Mouse (Mus musculus) gastrocnemius, postnatal 14 days (tissue): Measurements from ENCODE around the gene Rab20. TPM values are rescaled to one million over a fixed set of nuclear protein-coding genes. Genes with fewer than 3 reads are reported as not detected.
"Not testable (repeated sequence)": the region's sequence is repeated elsewhere in the genome, so short reads cannot be mapped to it uniquely, and the experiment has no call there.

Experiments used
- DNase-seq: peaks from one replicate; pipeline ENCODE4 v3.0.0; 2021; ENCODE audit warnings: mixed read lengths
- intact Hi-C: fragments of 180-260 bp; cut with DNase I; formaldehyde crosslinking; loops from one replicate; pipeline ENCODE4 v1.15.1; 2025; ENCODE audit warnings: low total_unique reads
- total RNA-seq, 2 experiments: library from RNA; stranded (reverse); gene quantifications; 2 replicates each; pipeline ENCODE4 v1.2.3; 2021

Rab20 gene
- total RNA-seq, 2 experiments from 2014 or later: 0.53 to 0.69 TPM

DNA sequence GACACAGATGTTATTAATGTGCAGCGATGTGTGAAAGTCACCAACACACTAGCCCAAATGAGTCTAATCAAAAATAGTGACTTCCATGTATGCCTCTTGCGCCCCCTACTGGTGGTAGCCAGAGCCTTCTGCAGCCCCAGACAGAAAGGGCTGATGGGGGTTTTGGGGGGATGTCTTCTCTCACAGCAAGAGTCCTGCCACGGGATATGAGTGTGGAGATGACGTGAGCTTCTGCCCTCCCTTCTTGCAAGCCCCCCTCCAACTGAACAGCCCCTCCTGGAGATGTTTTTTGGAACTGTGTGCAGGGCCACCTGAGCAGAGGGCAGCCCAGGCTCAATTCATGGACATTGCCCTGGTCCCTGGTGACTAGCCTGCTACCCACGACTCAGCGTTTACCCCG lies 7.6 kb upstream of the Rab20 start:
- intact Hi-C loops: loop anchor here (5.0 to 10.0 kb wide), 3 partner anchors 34 to 241 kb away; no protein-coding TSS in a partner anchor
- peak; percentile 70 for DNase-seq

GRCm38 (mm10) chr8:11482537-11482936 lies 4.0 kb upstream of the Rab20 start:
- DNase-seq: no peak
- intact Hi-C loops: loop anchor here (10.0 kb wide), 2 partner anchors 58 to 238 kb away; no protein-coding TSS in a partner anchor

- no peak for DNase-seq
- intact Hi-C loops: loop anchor here (10.0 kb wide), 2 partner anchors 57 to 237 kb away; no protein-coding TSS in a partner anchor
Measured at GRCm38 (mm10) chr8:11481876-11482275, 3.4 kb upstream of the Rab20 start.

DNA sequence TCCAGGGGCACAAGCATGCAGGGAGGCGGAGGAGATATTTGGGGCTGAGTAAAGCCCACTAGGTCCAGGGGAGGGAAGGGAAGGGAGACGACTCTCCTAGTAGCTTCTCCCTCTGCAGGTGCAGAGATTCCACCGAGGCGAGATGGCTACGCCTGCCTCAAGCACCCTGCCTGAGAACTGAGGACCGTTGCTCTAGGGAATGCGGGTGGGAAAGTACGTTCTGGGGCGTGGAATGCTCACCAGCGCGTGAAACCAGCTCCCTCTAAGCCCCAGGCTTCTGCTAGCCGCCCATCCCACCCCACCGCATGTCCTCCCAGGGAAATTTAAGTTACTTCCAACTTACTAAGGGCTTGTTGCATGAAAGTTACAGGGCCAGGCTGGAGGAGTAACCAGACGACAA lies 1.1 kb upstream of the Rab20 start:
- intact Hi-C loops: no loop called here
- DNase-seq: no peak

DNA sequence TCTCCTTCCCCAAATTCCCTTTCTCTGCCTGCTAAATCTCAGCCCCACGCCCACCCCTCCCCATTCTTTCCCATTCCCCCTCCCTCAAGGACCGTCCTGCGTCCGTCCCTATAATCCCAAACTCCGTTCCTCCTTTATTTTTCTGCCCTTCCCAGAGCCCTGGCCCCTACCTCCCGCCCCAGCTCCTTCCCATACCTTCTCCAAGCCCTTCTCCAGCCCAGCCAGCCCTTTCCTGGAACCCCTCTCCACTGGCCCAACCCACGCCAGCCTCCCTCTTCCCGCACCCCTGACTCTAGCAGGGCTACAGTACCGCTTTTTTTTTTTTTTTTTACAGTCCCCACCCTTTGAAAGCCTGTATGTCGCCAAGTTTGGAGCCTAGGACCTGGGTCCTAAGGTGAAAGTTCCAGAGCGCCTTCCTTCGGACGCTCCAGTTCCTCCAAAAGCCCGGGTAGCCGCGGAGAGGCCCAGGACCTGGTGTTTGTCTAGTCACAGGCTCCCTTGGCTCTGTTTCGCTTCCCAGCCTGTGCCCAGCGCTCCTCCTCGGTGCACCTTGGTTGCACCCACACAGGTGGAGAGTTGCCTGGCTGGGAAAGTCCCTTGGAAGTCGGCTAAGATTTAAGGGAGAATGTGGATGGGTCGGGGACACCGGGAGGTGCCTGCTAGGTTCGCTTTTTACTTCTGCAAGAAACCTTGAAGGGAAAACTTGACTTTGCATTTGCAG lies 457 bp upstream of the Rab20 start:
- no peak for DNase-seq
- intact Hi-C loops: no loop called here

DNA sequence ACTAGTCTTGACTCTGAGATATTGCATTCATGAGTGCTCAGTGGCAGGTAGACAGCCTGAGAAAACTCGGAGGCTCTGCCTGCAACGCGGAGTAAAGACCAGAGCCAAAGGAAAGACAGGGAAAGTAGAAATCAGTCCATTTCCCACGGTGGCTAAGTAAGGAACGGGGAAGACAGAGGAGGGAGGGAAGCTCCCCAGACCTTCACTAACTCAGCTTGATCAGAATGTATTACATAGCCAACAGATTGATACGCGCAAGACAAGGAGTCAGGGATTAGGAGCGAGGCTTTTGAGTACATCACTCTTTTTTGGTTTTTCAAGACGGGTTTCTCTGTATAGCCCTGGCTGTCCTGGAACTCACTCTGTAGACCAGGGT lies 1.3 kb downstream of the Rab20 start:
- intact Hi-C loops: no loop called here

DNA sequence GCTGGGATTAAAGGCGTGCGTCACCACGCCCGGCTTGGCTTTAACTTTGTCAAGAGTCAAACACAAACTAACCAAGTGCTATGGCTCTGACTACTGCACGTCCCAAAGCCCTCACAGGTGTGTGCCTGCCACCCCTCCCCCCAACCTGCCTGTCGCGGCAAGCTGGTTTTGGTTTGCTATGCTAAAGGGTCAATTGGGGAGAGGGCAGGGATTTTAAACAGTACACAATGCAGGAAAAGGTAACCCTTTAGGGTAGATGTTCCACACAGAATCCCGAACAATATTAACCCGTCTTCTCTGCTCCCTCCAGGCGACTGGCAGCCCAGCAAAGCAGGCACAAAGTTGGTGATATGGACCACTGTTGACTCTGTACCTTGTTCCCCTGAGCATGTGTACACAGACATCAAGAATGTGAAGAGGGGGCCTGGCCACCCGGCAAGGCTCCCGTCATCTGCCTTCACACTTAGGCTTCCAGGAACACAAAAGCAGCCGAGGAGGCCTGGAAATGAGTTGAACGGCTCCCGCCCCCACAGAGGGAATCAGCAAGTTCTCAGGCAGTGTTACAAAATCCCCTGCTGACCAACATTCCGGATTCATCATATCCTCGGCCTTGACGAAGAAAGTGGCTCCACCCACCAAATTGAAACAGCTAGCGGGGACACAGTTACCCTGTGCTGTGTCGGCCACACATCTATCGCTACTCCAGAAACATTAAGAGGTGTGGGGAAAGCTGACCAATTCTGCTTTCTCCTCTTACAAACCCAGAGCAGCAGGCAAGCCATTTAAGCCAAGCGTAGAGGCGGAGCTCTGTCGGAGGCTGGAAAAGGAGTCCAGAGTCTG lies 2.0 kb downstream of the Rab20 start:
- intact Hi-C loops: no loop called here
- DNase-seq: peak; percentile 45

More for the DNA sequence above, 1.3 kb downstream of the Rab20 start:
- no peak for DNase-seq

DNA sequence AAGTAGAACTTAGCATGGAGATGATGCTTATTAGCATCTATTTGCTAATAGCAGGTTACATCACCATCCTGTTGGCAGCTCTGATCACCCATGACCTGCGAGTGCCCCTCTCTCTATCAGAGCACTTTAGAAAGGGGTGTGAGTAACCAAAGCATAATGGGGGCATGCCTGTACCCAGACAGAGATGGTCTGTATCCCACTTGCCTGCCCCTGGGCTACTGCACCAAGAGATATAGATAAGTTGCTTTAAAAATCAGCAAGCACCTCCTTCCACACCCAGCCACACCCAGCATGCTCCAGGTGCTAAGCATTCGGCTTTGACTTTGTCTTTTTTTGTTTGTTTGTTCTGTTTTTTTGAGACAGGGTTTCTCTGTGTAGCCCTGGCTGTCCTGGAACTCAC lies 2.6 kb downstream of the Rab20 start:
- intact Hi-C loops: no loop called here
- DNase-seq: no peak

GRCm38 (mm10) chr8:11475397-11475796 lies 3.1 kb downstream of the Rab20 start:
- no peak for DNase-seq
- intact Hi-C loops: no loop called here

DNA sequence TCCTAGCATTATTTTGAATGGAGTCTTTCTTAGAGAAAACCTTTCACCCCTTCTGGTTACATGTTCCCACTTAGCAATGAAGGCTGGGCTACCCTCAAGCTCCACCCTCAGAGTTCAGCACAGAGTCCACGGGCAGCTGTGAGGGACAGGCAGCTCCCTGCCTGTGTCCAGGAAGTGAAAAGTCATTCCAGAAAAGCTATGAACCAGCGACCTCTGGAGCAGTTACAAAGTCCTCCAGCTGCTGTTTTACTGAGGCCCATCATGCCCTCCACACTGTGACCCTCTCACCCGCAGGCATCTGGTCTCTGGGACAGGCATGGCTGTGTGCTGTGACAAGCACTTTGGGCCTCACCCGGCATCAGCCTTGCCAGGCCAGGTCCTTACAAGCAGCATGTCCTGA lies 5.4 kb downstream of the Rab20 start:
- no peak for DNase-seq
- intact Hi-C loops: no loop called here

GRCm38 (mm10) chr8:11471309-11471708 lies 7.2 kb downstream of the Rab20 start:
- DNase-seq: no peak
- intact Hi-C loops: no loop called here

DNA sequence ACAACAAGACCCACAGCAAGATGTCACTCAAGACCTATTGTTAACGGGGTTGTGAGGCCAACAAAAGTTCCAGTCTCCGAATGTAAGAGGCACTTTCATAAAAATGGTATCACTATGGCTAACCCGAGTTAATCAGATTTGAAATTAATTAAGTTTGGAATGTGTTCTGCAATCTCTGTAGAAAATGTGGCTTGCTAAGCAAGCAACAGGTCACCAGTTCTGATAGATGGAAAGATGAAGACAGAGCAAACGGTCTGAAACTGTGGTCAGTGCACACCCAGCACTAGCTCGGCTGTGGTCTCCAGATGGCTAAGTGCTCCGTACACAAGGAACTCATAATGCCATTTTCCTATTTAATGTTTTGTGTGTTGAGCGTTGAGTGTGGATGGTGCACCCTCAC lies 7.8 kb downstream of the Rab20 start:
- DNase-seq: no peak
- intact Hi-C loops: no loop called here

DNA sequence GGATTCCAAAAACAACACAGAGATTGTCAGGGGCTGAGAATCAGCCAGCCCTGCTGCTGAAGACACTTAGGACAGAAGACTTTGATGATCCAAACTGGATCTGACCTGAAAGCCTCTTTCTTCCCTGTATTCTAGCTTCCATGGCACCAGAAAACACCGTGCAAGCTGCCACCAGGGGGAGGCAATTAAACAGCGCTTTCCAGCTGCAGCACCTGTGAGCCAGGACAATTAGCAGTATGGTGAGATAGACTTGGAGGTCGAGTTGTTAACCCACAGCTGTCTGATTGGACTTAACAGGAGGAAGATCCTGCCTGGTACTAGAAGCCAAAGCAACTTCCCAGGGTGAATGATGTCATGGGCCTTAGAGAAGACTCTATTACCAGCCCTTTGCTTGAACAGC lies 9.4 kb downstream of the Rab20 start:
- intact Hi-C loops: no loop called here
- no peak for DNase-seq

DNA sequence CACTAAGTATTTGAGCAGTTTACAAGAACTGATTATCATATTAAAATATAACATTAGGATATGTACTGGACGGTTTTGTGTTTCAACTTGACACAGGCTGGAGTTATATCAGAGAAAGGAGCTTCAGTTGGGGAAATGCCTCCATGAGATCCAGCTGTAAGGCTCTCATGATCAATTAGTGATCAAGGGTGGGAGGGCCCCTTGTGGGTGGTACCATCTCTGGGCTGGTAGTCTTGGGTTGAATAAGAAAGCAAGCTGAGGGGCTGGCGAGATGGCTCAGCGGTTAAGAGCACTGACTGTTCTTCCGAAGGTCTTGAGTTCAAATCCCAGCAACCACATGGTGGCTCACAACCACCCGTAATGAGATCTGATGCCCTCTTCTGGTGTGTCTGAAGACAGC lies 12.0 kb downstream of the Rab20 start:
- intact Hi-C loops, DNase-seq: not testable (repeated sequence)

DNA sequence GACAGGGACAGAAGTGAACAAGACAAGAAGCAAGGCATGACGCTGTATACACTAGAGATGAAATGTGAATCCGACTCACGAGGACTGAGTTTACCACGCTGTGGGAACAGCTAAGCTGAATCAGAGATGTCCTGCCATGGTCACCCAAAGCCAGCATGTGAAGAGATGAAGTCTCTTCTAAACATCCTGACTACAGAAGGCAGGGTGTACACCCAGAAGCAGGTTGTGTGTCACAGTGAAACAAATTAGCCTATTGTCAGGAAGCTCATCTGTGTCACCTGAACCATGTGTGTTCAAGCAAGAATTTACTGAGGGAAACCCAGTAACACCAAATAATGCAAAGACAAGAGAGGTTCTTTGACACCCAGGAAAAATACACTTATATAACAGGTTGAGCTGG lies 12.9 kb downstream of the Rab20 start:
- intact Hi-C loops: no loop called here
- DNase-seq: no peak

DNA sequence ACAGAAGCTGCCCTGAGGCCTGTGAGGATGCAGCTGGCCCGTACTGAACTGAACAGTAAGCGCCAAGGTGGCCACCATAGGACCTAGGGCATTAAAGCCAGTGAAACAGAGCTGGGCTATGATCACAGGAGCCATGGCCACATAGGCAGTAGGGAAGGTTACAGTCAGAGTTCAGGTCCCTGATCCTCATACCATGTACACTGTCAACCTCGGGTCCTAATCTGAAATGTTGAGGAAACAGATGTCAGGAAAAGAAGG lies 13.9 kb downstream of the Rab20 start:
- intact Hi-C loops: no loop called here
- no peak for DNase-seq

DNA sequence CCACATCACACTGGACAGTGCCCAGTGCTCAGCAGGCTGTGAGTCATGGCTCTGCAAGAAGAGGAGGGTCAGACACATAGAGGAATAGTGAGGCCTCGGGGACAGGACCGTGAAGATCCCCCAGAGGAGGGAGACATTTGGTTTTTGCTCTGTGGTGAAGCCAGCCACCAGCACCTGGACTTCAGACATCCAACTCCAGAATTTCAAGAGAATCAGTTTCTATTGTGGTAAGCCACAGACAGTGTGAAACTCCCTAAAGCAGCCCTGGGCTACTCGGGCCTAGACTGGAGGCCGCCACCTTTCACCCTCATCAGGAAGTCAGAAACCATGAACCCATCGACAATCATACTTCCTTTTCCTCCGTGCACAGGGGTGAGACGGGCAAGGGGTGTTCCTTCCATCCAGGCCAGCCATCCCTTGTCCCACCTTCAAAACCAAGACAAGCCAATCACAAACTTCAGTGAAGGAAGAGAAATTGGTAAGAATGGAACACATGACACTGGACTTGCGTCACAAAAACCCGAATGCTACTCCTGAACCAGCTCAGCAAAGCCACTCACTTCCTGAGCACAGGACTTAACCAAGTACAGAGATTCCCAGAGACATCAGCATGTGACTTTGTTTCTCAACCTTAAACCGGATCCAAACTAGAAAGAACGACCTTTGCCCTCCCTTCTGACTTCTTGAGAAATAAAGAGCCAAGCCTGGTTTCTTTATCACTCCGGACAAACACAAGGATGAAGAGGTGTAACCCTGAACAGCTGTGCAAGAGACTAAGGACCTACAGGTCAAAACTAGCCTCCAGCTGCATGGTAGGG lies 14.4 kb downstream of the Rab20 start:
- intact Hi-C loops: no loop called here
- no peak for DNase-seq

- DNase-seq: no peak
- intact Hi-C loops: no loop called here
Measured at GRCm38 (mm10) chr8:11463541-11463888, 15.0 kb downstream of the Rab20 start.

DNA sequence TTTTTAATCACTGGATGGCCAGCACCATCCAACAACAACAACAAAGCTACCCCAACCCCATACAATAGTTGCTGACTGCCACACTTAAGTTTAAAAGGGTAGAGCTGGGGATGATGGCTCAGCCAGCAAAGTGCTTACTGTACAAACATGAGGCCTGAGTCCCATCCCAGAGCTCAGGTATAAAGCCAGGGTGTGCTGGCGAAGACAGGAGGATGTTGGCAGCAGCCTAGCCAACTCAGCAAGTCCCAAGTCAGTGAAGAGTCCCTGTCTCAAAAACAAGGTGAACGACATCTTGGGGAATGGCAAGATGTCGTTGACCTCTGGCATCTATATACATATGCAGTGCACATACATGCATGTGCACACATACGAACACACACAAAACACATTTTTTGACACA lies 15.9 kb downstream of the Rab20 start:
- DNase-seq: no peak
- intact Hi-C loops: no loop called here

DNA sequence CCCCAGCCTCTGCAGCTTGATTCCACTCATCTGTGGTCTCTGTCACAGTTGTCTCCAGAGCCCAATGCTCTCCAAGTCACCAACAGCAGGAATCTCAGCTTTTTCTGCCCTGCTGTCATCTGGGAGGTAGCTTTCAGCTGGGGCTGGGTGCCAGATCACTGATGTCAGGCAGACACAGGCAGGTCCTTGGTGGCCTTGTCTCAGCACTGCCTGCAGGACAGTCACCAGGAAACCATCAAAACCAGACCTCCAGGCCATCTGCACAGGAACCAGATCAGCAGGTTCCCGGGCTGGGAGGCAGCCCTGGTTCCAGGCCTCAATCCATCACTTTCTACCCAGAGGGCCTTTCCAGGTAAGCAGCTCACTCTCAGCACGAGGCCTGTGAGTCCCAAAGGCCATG lies 16.7 kb downstream of the Rab20 start:
- DNase-seq: peak; percentile 28
- intact Hi-C loops: no loop called here
